Mouse (Mus musculus): ENCODE measurements around the gene Mbl1.

Mbl1 gene

GRCm38 (mm10) chr14:41151220-41151898 lies at the start of gene Mbl1:
Gene Mbl1, plus strand, starts transcription at chr14:41151458.
- no peak for DNase-seq

- DNase-seq, result no peak
Observed at GRCm38 (mm10) chr14:41102269-41102668, 49.0 kb upstream of the Mbl1 start.

DNA sequence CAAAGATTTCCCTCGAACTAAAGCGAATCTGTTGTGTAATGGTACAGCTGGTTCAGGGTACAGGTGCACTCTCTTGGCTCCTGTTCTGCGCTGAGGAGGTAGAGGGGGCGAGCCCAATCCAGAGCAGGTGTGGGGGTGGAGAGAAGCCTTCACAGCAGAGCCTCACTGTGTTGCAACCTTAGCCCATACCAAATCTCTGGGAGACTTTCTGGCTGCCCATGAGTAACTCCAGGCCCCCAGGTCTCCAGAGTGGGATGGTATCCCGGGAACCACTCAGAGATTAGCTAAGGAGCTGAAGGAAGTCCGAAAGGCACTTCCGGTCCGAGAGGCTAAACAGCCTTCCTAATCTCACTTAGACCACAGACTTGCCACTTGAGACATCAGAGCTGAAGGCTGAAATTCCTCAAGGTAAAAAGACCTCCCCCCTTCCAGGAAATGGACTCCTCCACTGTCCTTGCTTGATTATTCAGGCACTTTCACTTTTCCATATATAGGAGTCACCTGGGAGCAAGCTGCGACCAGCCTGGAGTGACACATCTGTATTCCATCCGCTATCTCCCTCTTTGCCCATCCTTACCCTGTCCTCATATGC lies 46.3 kb upstream of the Mbl1 start, which contains the start of gene Mat1a:
Mat1a (plus strand) TSS at position 183 of the 592 bp plus-strand sequence.
- DNase-seq, result peak; percentile 11

DNA sequence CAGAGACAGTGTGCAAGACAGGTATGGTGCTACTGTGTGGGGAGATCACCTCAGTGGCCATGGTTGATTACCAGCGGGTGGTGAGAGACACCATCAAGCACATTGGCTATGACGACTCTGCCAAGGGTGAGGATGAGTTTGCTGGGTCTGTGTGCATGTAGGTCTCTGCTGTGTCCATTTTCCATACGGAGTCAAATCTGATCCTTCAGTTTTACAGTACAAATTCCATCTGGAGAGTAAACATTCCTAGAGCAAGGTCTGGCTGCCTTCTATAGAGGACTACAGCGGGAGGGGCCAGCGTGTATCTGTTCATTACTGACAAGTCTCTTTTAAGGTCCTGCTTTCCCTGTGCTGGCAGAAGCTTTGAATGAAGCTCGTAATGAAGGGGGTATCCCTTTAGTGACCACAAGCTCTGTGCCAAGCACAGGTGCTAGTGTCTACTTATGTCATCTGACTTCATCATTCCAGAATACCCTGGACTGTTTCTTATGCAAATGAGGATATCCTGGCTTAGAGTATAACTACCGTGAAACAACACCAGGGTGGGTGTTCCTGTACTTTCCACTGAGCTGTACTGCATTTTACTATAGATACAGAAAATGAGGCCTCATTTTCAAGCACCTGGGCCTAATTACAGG lies 40.1 kb upstream of the Mbl1 start:
- DNase-seq, result no peak

DNA sequence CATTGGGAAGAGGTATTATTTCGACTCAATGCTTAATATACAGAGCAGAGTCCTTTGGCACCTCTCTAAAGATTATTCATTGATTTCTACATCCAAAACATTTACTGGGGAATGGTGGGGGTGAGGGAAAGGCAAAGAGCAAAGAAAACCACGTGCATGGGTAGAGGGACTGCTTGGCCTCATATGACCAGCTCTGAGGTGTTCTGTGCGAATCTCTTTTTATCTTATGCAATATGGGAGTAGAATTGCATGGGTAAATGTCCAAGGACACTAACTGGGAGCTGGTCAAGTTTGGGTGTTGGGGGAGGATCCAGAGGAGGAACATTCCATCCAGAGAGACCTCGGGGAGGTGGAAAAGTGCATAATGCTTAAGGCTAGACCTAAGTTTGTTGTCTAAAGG lies 38.3 kb upstream of the Mbl1 start:
- DNase-seq, result no peak

GRCm38 (mm10) chr14:41116271-41116670 lies 35.0 kb upstream of the Mbl1 start:
- DNase-seq, result no peak

DNA sequence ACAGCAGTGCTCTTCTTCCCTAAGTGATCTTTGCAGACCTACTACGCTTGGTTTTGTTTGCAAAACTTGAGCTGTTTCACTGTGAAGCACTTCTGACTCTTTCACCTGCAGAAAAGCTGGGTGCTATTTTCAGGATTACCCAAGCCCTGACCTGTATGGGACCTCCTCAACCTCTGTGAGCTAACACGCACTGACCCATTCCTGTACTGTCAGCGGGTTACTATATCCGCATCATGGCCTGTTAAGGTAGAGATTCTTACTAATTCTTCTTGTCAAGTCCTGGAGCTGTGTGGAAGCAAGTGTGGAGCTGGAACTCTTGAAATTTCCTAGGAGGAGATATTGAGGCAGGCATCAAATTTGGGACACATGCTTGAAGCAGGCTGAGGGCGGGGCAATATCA lies 26.6 kb upstream of the Mbl1 start:
- DNase-seq, result no peak

GRCm38 (mm10) chr14:41127997-41128396 lies 23.3 kb upstream of the Mbl1 start:
- DNase-seq, result peak; percentile 40

DNA sequence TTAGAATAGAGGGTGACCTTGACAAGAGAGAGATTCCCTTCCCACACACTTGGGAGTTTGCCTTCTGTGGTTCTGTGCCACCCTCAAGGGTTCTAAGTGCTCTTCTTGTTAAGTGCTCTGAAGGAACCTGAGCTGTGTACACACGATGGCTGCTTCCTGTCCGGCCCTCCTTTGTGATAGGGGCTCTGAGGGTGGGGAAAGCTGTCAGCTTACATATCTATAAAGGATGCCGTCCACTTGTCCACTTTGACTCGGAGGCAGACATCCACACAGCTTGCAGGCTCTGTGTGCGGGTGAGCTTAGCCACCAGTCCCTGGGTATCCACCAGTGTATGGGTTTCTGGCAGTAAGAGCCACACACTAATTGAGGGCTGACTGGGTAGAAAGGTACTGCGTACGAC lies 19.7 kb upstream of the Mbl1 start, which contains the start of gene Sftpa1:
Sftpa1 (plus strand) TSS at position 243 of the 400 bp plus-strand sequence.
- DNase-seq, result peak; percentile 48

GRCm38 (mm10) chr14:41137006-41137405 lies 14.3 kb upstream of the Mbl1 start:
- DNase-seq, result no peak

DNA sequence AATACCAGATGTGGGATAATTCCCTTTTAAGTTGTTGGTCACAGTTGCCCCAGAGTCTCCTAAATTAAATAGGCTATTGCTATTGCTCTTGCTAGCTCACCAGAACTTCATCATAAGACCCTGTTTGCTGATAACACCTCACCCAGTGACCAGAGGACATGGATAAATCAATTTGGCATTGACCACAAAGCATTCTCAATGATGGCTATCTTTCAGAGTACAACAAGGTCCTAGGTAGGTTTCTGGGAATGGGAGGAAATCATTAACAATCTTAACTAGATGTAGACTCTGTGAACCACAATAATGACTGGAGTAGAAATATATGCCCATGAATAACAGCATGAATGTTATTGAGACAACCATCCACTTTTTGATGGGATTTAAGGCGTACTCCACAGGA lies 10.6 kb upstream of the Mbl1 start:
- no peak for DNase-seq

- peak; percentile 39 for DNase-seq
Observed at GRCm38 (mm10) chr14:41146035-41146434, 5.2 kb upstream of the Mbl1 start.

- no peak for DNase-seq
Observed at GRCm38 (mm10) chr14:41146922-41147321, 4.3 kb upstream of the Mbl1 start.

DNA sequence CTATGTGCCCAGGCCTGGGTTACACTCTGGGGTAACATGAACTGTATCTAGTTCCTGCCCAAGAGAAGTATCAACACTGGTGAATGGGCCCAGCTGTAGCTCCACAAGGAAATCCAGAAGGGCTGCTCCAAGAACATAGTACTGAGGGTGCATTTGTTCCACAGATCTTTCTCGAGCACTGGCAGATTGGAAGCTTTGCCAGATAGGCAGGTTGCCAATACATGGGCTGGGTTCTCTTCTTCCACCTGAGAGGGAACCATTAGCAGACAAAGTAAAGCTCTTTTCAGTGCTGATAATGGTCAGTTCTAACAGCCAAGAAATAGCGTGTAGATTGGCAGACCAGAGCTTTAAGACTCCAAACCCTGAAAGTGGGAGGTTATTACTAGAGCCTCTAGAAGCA lies 3.9 kb upstream of the Mbl1 start:
- DNase-seq, result peak; percentile 66

- DNase-seq, result no peak
Observed at GRCm38 (mm10) chr14:41160076-41160475, 8.8 kb downstream of the Mbl1 start.

- DNase-seq, result no peak
Observed at GRCm38 (mm10) chr14:41160743-41161142, 9.5 kb downstream of the Mbl1 start.

- peak; percentile 68 for DNase-seq
Observed at GRCm38 (mm10) chr14:41162663-41163062, 11.4 kb downstream of the Mbl1 start.

DNA sequence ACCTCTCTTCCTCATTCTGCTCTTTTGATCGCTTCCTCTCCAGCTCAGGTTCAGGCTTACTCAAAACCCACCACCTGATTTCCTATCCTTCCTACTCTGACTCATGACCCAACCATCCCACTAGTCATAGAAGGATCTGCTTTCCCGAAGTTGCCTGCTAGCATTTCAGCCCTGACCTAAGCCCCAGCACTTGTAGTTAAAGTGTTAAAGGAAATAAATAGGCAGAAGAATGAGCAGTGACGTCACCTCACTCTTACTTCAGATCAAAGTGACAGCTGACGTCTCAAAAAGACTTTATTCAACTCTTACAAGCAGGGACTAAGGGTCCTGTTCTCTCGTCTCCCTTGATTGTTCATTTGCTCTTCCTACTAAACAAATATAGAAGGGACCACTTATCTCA lies 16.0 kb downstream of the Mbl1 start:
- no peak for DNase-seq

GRCm38 (mm10) chr14:41168567-41168966 lies 17.3 kb downstream of the Mbl1 start:
- peak; percentile 29 for DNase-seq

- no peak for DNase-seq
Observed at GRCm38 (mm10) chr14:41170514-41170913, 19.3 kb downstream of the Mbl1 start.

GRCm38 (mm10) chr14:41174802-41175201 lies 23.5 kb downstream of the Mbl1 start:
- no peak for DNase-seq

DNA sequence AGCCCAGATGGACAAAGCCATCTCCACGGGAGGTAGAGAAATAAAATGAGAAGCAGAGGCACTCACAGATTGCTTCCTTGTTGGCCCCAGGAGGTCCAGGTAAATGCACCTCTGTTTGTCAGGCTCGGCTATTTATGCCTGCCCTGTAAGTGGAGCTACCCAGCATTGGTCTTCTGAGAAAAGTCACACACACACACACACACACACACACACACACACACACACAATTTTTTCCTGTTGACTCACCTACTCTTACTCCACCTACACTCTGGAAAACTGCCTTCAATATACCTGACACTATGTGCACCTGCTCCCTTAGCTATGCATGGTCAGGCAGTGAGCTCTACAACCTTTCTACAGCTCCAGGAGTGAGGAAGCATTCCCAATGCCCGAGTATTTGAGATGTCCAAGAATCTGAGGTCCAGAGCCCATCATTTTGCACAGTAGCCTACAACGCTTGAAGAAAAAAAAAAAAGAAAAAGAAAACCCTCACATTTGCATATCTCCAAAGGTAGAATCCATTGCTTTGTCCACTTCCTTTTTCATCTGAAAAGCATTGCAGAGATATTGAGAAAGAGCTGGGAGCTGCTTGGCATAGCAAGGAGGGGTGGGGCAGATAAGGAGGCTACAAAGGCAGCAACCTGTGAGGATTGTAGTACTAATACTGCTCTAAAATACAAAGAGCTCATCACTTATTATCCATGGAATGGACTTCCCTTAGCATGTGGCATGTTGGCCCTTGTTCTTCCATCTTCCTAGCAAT lies 34.0 kb downstream of the Mbl1 start, which contains the start of gene Sftpd:
Sftpd (minus strand) TSS at position 91 of the 763 bp plus-strand sequence.
- DNase-seq, result peak; percentile 40

- DNase-seq, result no peak
Observed at GRCm38 (mm10) chr14:41189496-41189895, 38.2 kb downstream of the Mbl1 start.

Measured in lung, postnatal 14 days (tissue).